Mouse (Mus musculus) kidney, adult 2 months (tissue): ENCODE results near the gene Blcap.

Source experiments
- CTCF ChIP-seq: fragments of 200-500 bp; conservative IDR thresholded peaks from 2 replicates; pipeline ENCODE4 v1.5.1; 2011; ENCODE audit warnings: low read depth, mild to moderate bottlenecking, control low read depth, low read length, moderate library complexity, mixed read lengths; ENCODE audit not compliant: insufficient read depth, insufficient read length
- POLR2A ChIP-seq: fragments of 200-500 bp; IDR thresholded peaks from one replicate; pipeline ENCODE4 v1.6.1; 2011; ENCODE audit warnings: low read depth, low read length, control low read depth

DNA sequence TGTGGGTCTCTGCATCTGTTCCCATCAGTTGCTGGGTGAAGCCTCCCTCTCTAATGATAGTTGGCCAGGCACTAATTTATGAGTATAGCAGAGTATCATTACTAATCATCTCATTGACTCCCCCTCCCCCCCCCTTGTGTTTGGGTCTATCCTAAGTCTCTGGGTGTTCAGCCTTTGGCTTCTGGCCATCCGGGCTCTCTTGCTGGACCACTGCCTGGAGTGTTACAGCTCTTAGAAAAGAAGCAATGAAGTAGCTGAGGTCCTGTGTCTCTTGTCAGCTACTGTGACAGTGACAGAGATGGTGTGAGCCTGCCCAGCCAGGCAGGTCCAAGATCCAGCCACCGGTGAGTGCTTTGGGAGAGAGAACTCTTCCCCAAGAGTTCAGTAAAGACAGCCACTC lies 1.7 kb upstream of the Blcap start:
- no peak for TF ChIP-seq CTCF
- no peak for TF ChIP-seq POLR2A
